Mouse (Mus musculus) hindbrain, embryonic 12.5 days (tissue): ENCODE measurements at regions not wholly inside any gene's neighbourhood (a gene's known extent, or its start where the extent isn't known, plus 50 kb on each side); places are given as distances from the start of the nearest gene placed in this dataset. TPM values are rescaled to one million over a fixed set of nuclear protein-coding genes. Genes with fewer than 3 reads are reported as not detected.

Experiments used
- microRNA-seq: library from miRNA; unstranded; fragments of <30 nt; microRNA quantifications from one replicate; pipeline ENCODE4, GENCODE M21; 2017

Small RNAs in the stretch of these regions (microRNA-seq; reads per million reads assigned to microRNA genes)
- gene Gm27628 = not detected
